Mouse (Mus musculus): Measurements from ENCODE around the gene Fh1. TPM values are rescaled to one million over a fixed set of nuclear protein-coding genes. Genes with fewer than 3 reads are reported as not detected.

Fh1 gene
- polyA plus RNA-seq, 1 experiment from 2014 or later: 106 TPM

DNA sequence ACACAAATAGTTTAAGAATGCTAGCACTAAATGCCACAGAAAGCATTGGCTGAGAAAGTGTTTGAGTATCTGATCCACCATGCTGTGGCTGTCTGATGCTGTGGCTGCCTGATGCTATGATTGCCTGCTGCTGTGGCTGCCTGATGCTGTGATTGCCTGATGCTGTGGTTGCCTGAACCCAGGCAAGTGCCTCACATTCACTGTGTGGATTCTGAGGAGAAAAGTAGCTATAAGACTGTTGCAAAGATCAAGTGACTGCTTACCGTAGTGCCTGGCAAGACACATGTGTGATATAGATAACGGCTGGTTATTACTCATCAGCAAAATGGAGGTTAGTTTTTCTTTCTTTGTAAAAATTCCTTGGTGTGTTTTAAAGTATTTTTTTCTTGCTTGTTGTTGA is 51.3 kb downstream of the Fh1 start:
- H3K9me3 ChIP-seq: no peaks in the 10 kb centered on the region
- no peak overlapping the region for H3K4me2 ChIP-seq
- no peak overlapping the region for H3K4me3 ChIP-seq
- WGBS: 88% methylated on average over 2 of the region's 2 CpGs
- H3K9ac ChIP-seq: no peak overlapping the region
- no peak overlapping the region for H3K27ac ChIP-seq (replicated peaks)
- ATAC-seq (ENCODE audit: low FRiP score, low read depth): no peak
- no peaks in the 10 kb centered on the region for H3K27me3 ChIP-seq
- H3K4me1 ChIP-seq (replicated peaks): no peaks in the 10 kb centered on the region
- no peaks in the 10 kb centered on the region for H3K36me3 ChIP-seq

- H3K36me3 ChIP-seq: no peaks in the 10 kb centered on the region
- WGBS: 69% methylated on average over 6 of the region's 6 CpGs
- ATAC-seq (ENCODE audit: low FRiP score, low read depth): no peak
These were observed 59.8 kb downstream of the Fh1 start for GRCm38 (mm10) chr1:175565579-175566103.

DNA sequence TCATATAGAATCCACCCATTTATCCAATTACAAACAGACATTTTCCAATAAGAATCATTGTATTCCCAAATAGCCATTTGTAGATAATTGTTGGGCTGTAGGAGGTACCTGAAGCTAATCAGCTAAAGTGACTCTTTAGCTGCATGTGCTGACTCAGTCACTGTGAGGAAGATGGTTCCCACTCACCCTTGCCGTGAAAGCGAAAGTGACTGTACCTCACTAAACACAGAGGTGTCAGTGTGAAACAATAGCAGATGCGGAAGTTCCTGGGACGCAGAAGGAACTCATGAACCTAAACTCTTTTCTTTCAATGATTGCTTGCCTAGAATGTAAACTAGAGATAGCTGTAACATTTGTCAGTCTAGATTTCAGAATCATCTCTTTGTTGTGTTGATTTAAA is 61.1 kb downstream of the Fh1 start:
- H3K27me3 ChIP-seq: no peaks in the 10 kb centered on the region
- no peaks in the 10 kb centered on the region for H3K9me3 ChIP-seq
- no peak overlapping the region for H3K27ac ChIP-seq (replicated peaks)
- H3K4me3 ChIP-seq: no peak overlapping the region
- no peaks in the 10 kb centered on the region for H3K4me1 ChIP-seq (replicated peaks)
- no peak overlapping the region for H3K9ac ChIP-seq
- 92% methylated on average over 4 of the region's 4 CpGs for WGBS
- no peak for ATAC-seq (ENCODE audit: low FRiP score, low read depth)
- H3K36me3 ChIP-seq: no peaks in the 10 kb centered on the region
- H3K4me2 ChIP-seq: no peak overlapping the region

More at GRCm38 (mm10) chr1:175565579-175566103, 59.8 kb downstream of the Fh1 start:
- Histone ChIP-seq H3K27ac (replicated peaks) (no peak overlapping the region), H3K4me1 (replicated peaks) (no peaks in the 10 kb centered on the region), H3K9ac (no peak overlapping the region), H3K27me3 (no peaks in the 10 kb centered on the region), H3K9me3 (no peaks in the 10 kb centered on the region), H3K4me3 (no peak overlapping the region), H3K4me2 (no peak overlapping the region)

DNA sequence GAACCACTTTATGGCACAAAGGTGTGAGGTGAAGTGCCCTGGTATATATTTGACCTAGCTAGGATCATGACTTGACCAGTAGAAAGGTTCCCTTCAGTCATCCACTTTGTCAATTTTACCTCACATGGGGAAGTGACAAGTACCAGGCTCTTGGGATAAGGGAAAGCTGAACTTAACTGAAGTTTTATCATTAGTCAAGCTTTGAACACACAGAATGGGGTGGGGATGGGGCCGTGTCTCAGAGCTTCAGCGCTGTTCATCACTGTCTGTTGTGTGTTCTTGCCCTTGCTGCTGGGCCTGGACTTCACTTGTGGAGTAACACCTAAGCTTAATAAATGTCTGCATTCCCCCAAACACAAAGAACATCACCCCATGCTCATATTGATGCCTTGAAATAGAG is 63.1 kb downstream of the Fh1 start:
- no peak for ATAC-seq (ENCODE audit: low FRiP score, low read depth)
- no peaks in the 10 kb centered on the region for H3K9me3 ChIP-seq
- H3K9ac ChIP-seq: no peak overlapping the region

GRCm38 (mm10) chr1:175561806-175562205 is 63.6 kb downstream of the Fh1 start:
- H3K4me1 ChIP-seq (replicated peaks): no peaks in the 10 kb centered on the region
- no peak overlapping the region for H3K4me3 ChIP-seq
- H3K4me2 ChIP-seq: no peak overlapping the region
- ATAC-seq (ENCODE audit: low FRiP score, low read depth): no peak
- no peaks in the 10 kb centered on the region for H3K36me3 ChIP-seq
- H3K27ac ChIP-seq (replicated peaks): no peak overlapping the region
- no peaks in the 10 kb centered on the region for H3K27me3 ChIP-seq
- H3K9me3 ChIP-seq: no peaks in the 10 kb centered on the region
- H3K9ac ChIP-seq: no peak overlapping the region

More for the DNA sequence above, 63.1 kb downstream of the Fh1 start:
- no peaks in the 10 kb centered on the region for H3K27me3 ChIP-seq
- H3K4me3 ChIP-seq: no peak overlapping the region
- 91% methylated on average over 2 of the region's 2 CpGs for WGBS
- no peaks in the 10 kb centered on the region for H3K36me3 ChIP-seq
- H3K27ac ChIP-seq (replicated peaks): no peak overlapping the region
- H3K4me2 ChIP-seq: no peak overlapping the region
- no peaks in the 10 kb centered on the region for H3K4me1 ChIP-seq (replicated peaks)

DNA sequence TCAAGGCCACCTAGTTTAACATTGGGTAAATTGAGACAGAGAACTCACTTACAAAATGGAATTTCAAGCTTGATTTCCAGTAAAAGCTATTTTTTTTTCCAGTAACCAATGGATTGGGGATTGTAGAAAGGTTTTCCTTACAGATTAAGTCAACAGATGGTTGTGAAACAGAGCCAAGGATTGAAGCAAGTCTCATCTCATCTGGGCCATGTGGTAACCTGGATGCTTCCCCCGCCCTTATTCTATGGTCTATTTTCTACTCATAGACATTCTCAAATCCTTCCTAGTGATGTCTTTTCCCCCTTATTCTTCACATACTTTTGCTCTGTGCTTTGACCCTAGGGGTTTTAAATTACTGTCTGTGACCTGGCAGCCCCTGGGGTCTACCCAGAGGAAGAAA is 70.8 kb downstream of the Fh1 start:
- ATAC-seq (ENCODE audit: low FRiP score, low read depth): no peak
- WGBS: 86% methylated on average over 1 of the region's 1 CpGs

DNA sequence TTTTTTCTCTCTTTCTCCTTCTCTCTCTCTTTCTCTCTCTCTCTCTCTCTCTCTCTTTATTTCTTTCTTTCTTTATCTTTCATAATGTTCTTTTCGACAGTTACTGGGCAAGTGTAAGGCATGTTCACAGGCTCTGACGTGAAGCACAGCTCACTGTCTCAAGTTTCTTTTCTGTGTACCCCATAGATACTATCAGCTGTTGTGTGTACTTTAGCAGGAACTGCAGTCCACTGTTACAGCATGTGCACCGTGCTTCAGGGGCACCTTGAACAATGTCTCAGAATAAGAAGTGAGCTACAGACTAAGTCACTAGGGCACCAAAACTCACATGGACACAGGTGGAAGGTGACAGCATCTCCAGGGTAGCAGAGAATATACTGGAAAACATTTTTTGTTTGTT is 73.0 kb downstream of the Fh1 start:
- Histone ChIP-seq H3K27me3 (no peaks in the 10 kb centered on the region), H3K27ac (replicated peaks) (no peak overlapping the region), H3K9me3 (no peaks in the 10 kb centered on the region), H3K4me1 (replicated peaks) (no peaks in the 10 kb centered on the region), H3K36me3 (no peaks in the 10 kb centered on the region), H3K4me3 (no peak overlapping the region), H3K9ac (no peak overlapping the region), H3K4me2 (no peak overlapping the region)
- no peak for ATAC-seq (ENCODE audit: low FRiP score, low read depth)
- WGBS: 87% methylated on average over 3 of the region's 3 CpGs

More for the DNA sequence above, 70.8 kb downstream of the Fh1 start:
- no peak overlapping the region for H3K4me2 ChIP-seq
- no peaks in the 10 kb centered on the region for H3K9me3 ChIP-seq
- H3K4me1 ChIP-seq (replicated peaks): no peaks in the 10 kb centered on the region
- no peak overlapping the region for H3K27ac ChIP-seq (replicated peaks)
- H3K9ac ChIP-seq: no peak overlapping the region
- H3K27me3 ChIP-seq: no peaks in the 10 kb centered on the region
- H3K36me3 ChIP-seq: no peaks in the 10 kb centered on the region
- no peak overlapping the region for H3K4me3 ChIP-seq

GRCm38 (mm10) chr1:175550586-175550985 is 74.8 kb downstream of the Fh1 start:
- Histone ChIP-seq H3K4me3 (no peak overlapping the region), H3K27ac (replicated peaks) (no peak overlapping the region), H3K36me3 (no peaks in the 10 kb centered on the region), H3K9ac (no peak overlapping the region), H3K9me3 (no peaks in the 10 kb centered on the region), H3K4me1 (replicated peaks) (no peaks in the 10 kb centered on the region), H3K4me2 (no peak overlapping the region), H3K27me3 (no peaks in the 10 kb centered on the region)
- ATAC-seq (ENCODE audit: low FRiP score, low read depth): no peak
- 78% methylated on average over 1 of the region's 1 CpGs for WGBS

Other genes starting within 250 kb of the Fh1 start
- gene Rgs7, start 133.1 kb downstream of the Fh1 start, polyA plus RNA-seq (2015; fragmentation: Nextera tagmentation; extraction: Ambion mirVana): 41.0 and 42.6 TPM in 2 replicates
- 0.13 TPM in 1 of 2 replicates, not detected in the other for gene Kmo, start 5.3 kb downstream of the Fh1 start, polyA plus RNA-seq (2015; fragmentation: Nextera tagmentation; extraction: Ambion mirVana)
- gene Opn3, start 67.1 kb upstream of the Fh1 start, polyA plus RNA-seq (2015; fragmentation: Nextera tagmentation; extraction: Ambion mirVana): 8.1 and 8.7 TPM in 2 replicates
- 3.3 and 3.7 TPM in 2 replicates for gene Chml, start 67.3 kb upstream of the Fh1 start, polyA plus RNA-seq (2015; fragmentation: Nextera tagmentation; extraction: Ambion mirVana)
- 0.08 TPM in 1 of 2 replicates, not detected in the other for gene Wdr64, start 73.0 kb upstream of the Fh1 start, polyA plus RNA-seq (2015; fragmentation: Nextera tagmentation; extraction: Ambion mirVana)